Mouse (Mus musculus) frontal cortex, postnatal 10 days (tissue): ENCODE data around the gene Rpl41.
A peak's percentile ranks its signal among the peaks of the same experiment; 100 is the strongest.
"Not testable (repeated sequence)": the region's sequence is repeated elsewhere in the genome, so short reads cannot be mapped to it uniquely, and the experiment has no call there.

ENCODE experiments used
- DNase-seq, 2 experiments: peaks; one replicate each; pipeline ENCODE4 v3.0.0; 2022; ENCODE audit warnings: low spot score in 2 of 2, mixed read lengths in 1 of 2

Rpl41 gene

GRCm38 (mm10) chr10:128556286-128556685, 7.2 kb upstream of the Rpl41 start:
- DNase-seq: no peak

DNA sequence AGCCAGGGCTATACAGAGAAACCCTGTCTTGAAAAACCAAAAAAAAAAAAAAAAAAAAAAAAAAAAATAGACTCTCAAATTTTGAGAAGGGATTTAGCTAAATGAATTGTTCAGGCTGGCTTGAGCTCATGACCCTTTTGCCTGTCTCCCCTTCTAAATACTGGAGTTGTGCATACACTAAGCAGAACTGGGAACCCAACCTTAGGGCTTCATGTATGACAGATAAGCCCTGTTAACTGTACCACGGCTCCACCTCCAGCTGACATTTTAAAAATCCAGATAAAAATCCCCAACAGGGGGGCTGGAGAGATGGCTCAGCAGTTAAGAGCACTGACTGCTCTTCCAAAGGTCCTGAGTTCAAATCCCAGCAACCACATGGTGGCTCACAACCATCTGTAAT, 6.5 kb upstream of the Rpl41 start:
- DNase-seq: not testable (repeated sequence)

GRCm38 (mm10) chr10:128550144-128550823, 1.2 kb upstream of the Rpl41 start:
- not testable (repeated sequence) for DNase-seq

DNA sequence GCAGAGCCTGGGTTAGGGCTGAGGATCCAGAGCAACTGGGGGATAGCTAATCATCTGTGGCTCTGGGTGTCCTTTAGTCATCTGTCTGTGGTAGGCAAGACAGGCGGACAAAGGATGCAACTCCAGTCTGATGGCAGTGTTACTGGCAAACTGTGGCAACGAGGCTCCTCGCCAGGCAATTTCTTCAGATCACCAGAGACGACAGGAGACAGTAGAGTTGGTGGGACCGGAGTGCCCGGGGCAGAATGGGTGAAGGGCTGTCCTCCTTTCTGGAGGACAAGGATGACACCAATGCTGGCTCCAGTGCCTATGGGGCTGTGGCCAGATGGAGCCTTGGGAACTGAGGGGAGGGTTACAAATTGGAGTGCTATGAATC, 565 bp upstream of the Rpl41 start:
- peak in 1 of 2 experiments; percentile 45 for DNase-seq

GRCm38 (mm10) chr10:128548051-128548791, 884 bp downstream of the Rpl41 start:
- DNase-seq: peak in 1 of 2 experiments; percentile 33

DNA sequence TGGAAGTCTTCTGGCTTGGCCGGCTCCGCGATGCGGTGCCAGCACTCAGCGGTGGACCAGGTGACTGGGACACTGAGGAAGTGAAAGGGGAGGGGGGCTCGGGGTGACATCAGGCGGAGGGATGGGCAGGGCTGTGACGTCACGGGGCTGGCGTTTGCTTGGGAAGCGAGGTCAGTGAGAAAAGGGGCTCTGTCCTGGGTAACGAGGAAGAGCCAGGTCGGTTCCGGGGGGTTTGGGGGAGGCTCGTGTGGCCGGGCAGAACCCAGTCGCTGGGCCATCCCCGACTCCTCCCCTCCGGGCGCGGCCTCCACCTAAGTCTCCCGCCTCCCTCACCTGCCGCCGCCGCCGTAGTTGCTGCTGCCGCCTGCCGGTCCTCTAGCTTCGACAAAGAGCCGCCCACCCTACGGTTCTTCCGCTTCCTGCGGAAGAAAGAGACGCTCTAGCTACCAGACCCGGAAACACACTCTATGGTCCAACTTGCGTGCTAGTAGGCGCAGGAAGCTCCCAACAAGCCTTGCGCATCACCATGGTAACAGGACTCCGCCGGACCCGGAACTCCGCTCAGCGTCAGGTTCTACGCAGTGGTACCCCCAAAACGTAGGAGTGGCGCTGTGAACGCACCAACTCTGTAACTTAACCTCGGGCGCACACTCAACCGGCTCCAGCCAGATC, 1.6 kb downstream of the Rpl41 start, which contains the start of gene Zc3h10:
Zc3h10 (minus strand) TSS at position 414 of the 672 bp plus-strand sequence.
- DNase-seq: peak; percentile 92 to 95

DNA sequence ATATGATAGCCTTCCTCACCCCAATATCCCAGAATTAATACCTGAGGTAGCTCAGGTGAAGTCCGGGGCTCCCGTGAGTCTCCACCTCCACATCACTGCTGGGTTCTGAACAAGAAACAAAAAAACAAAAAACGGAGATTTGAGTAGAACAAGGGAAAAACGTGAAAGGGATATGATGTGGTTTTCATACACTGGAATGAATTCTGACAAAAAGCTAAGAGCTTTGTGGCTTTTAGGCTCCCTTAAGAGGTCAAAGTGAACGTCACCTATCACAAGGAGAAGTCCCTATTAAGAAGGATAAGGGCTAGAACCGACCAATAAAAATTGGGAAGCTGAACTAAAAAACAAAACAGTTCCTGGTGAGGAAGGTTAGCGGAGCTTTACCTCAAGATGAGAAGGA, 2.3 kb downstream of the Rpl41 start:
- no peak for DNase-seq

- DNase-seq: no peak
These were observed 2.7 kb downstream of the Rpl41 start for GRCm38 (mm10) chr10:128546361-128546760.

DNA sequence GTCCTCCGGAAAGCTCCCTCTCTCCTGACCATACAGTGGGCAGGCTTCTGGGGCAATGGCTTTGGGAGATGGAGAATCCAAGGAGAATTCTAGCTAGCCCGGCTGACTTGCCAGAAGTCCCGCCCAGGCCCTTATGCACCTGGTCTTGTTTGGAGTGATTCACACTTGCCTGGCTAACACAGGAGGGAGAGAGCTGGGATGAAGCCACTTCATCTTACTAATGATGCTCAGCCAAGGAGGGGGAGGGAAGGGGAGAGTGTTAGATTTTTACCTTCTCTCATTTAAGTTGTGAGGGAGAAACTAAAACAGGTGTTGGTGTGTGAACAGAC, 3.6 kb downstream of the Rpl41 start:
- DNase-seq: no peak

GRCm38 (mm10) chr10:128544674-128545569, 4.2 kb downstream of the Rpl41 start:
- peak in 1 of 2 experiments; percentile 25 for DNase-seq

- DNase-seq: no peak
These were observed 4.9 kb downstream of the Rpl41 start for GRCm38 (mm10) chr10:128544151-128544657.

GRCm38 (mm10) chr10:128543100-128543499, 6.0 kb downstream of the Rpl41 start:
- DNase-seq: peak in 1 of 2 experiments; percentile 28

- no peak for DNase-seq
These were observed 10.7 kb downstream of the Rpl41 start for GRCm38 (mm10) chr10:128538340-128538870.

GRCm38 (mm10) chr10:128536266-128536940, 12.7 kb downstream of the Rpl41 start:
- DNase-seq: peak; percentile 78 to 85

DNA sequence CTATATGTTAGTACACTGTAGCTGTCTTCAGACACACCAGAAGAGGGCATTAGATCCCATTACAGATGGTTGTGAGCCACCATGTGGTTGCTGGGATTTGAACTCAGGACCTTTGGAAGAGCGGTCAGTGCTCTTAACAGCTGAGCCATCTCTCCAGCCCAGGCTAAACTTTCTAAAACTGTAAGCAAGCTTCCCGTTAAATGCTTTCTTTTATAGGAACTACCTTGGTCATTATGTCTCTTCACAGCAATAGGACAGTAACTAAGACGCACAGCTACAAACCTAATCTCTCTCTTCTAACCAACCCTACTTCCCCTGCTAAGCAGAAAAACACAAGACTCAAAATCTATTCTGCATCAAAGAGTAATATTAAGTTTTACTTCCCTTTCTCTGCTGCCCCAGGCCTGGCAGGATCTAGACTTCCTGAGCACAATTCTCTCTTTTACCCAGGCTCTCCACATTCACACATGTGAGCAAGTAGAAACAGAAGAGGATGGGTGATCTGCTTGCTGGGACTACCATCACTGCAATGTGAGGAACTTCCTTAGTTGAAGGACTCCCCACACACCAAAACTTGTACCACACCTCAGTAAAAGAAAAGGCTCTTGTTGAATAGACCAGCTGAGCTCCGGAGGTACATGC, 13.4 kb downstream of the Rpl41 start:
- no peak for DNase-seq

DNA sequence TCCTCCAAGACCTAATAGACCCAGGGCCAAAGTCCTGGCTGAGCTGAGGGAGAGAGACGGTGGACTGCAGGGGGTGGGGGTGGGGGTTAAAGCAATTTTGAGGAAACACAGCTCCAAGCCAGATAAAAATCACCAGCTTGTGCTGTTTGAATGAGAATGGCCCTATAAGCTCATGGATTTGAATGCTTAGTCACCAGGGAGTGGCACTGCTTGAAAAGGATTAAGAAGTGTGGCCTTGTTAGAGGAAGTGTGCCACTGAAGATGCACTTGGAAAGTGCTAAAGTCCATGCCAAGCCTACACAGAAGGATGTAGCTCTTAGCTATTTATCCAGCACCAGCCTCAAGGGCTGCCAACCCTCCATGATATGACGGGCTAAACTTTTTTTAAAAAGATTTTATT, 13.9 kb downstream of the Rpl41 start:
- DNase-seq: no peak

- no peak for DNase-seq
These were observed 22.4 kb downstream of the Rpl41 start for GRCm38 (mm10) chr10:128526366-128527356.

- peak; percentile 86 to 91 for DNase-seq
These were observed 23.3 kb downstream of the Rpl41 start, which contains the start of gene Esyt1 for GRCm38 (mm10) chr10:128525671-128526308. Gene Esyt1, minus strand, starts transcription at chr10:128525871.
